Mouse (Mus musculus) spleen, adult 18-20 months (tissue): ENCODE results near the gene Rnf208.
"Not testable (repeated sequence)": the region's sequence is repeated elsewhere in the genome, so short reads cannot be mapped to it uniquely, and the experiment has no call there.

ENCODE experiments used
- DNase-seq, 2 experiments: peaks; one replicate each; pipeline ENCODE4 v3.0.0; 2022; ENCODE audit warnings: mixed read lengths in 2 of 2

Rnf208 gene

GRCm38 (mm10) chr2:25246183-25247072 lies 4.4 kb downstream of the Rnf208 start, which contains the start of gene AL732309.1:
Gene AL732309.1 (minus strand): TSS chr2:25246863.
- no peak for DNase-seq

GRCm38 (mm10) chr2:25252331-25252730 lies 10.3 kb downstream of the Rnf208 start:
- peak in 1 of 2 experiments; percentile 28 for DNase-seq

GRCm38 (mm10) chr2:25255284-25255779 lies 13.3 kb downstream of the Rnf208 start, which contains the start of gene Tmem203:
Gene Tmem203 (plus strand): TSS chr2:25255439.
- peak; percentile 72 to 84 for DNase-seq

GRCm38 (mm10) chr2:25256443-25257109 lies 14.5 kb downstream of the Rnf208 start:
- DNase-seq: peak in 1 of 2 experiments; percentile 59

- DNase-seq: not testable (repeated sequence)
Measured at GRCm38 (mm10) chr2:25257250-25257649, 15.2 kb downstream of the Rnf208 start.

- no peak for DNase-seq
Measured at GRCm38 (mm10) chr2:25258887-25259286, 16.8 kb downstream of the Rnf208 start.

GRCm38 (mm10) chr2:25261870-25262269 lies 19.8 kb downstream of the Rnf208 start:
- DNase-seq: no peak

GRCm38 (mm10) chr2:25262291-25262767 lies 20.3 kb downstream of the Rnf208 start, which contains the start of gene Tprn:
Gene Tprn (plus strand): TSS chr2:25262618.
- peak; percentile 91 for DNase-seq

GRCm38 (mm10) chr2:25262795-25263622 lies 21.0 kb downstream of the Rnf208 start:
- peak; percentile 43 to 56 for DNase-seq

- DNase-seq: no peak
Measured at GRCm38 (mm10) chr2:25263623-25264285, 21.7 kb downstream of the Rnf208 start.

- DNase-seq: no peak
Measured at GRCm38 (mm10) chr2:25264286-25264660, 22.2 kb downstream of the Rnf208 start.

GRCm38 (mm10) chr2:25264851-25265250 lies 22.8 kb downstream of the Rnf208 start:
- no peak for DNase-seq

- no peak for DNase-seq
Measured at GRCm38 (mm10) chr2:25265897-25266656, 24.0 kb downstream of the Rnf208 start.

- DNase-seq: no peak
Measured at GRCm38 (mm10) chr2:25266720-25267119, 24.7 kb downstream of the Rnf208 start.

- DNase-seq: no peak
Measured at GRCm38 (mm10) chr2:25267241-25267640, 25.2 kb downstream of the Rnf208 start.

- no peak for DNase-seq
Measured at GRCm38 (mm10) chr2:25267746-25268309, 25.8 kb downstream of the Rnf208 start.

- DNase-seq: peak; percentile 95 to 98
Measured at GRCm38 (mm10) chr2:25271827-25272511, 29.9 kb downstream of the Rnf208 start, which contains the start of the genes Ssna1 and Anapc2. Gene Ssna1 (minus strand): TSS chr2:25272438. Gene Anapc2 (plus strand): TSS chr2:25272478.

- no peak for DNase-seq
Measured at GRCm38 (mm10) chr2:25272515-25272914, 30.5 kb downstream of the Rnf208 start.

- no peak for DNase-seq
Measured at GRCm38 (mm10) chr2:25273010-25273409, 31.0 kb downstream of the Rnf208 start.
